Mouse (Mus musculus) liver, embryonic 14.5 days (tissue): ENCODE measurements around the gene Mettl11b.

Source experiments
- CTCF ChIP-seq: IDR thresholded peaks from 2 replicates; pipeline ENCODE4 v1.5.1; 2016; ENCODE audit warnings: antibody characterized with exemption, low read depth, control low read depth
- EP300 ChIP-seq: IDR thresholded peaks from 2 replicates; pipeline ENCODE4 v1.6.1; 2016; ENCODE audit warnings: antibody characterized with exemption, low read depth

- no peak for TF ChIP-seq EP300
- no peak for TF ChIP-seq CTCF
Observed at GRCm38 (mm10) chr1:163708618-163709017, 16.4 kb downstream of the Mettl11b start.
